Mouse (Mus musculus) C2C12 (cell line): ENCODE data around the gene Sec16a.

Source experiments
- CTCF ChIP-seq: IDR thresholded peaks from one replicate; pipeline ENCODE4 v1.5.1; 2011; ENCODE audit not compliant: control insufficient read depth, insufficient read depth, insufficient read length
- USF1 ChIP-seq: IDR thresholded peaks from one replicate; pipeline ENCODE4 v1.6.1; 2011; ENCODE audit warnings: low read depth, mild to moderate bottlenecking, control low read depth, moderate library complexity

- TF ChIP-seq CTCF (no peak), USF1 (no peak)
These were observed 45.4 kb downstream of the Sec16a start for GRCm38 (mm10) chr2:26399647-26400046.
